Mouse (Mus musculus): ENCODE measurements around the gene Olfr1283. TPM values are rescaled to one million over a fixed set of nuclear protein-coding genes. Genes with fewer than 3 reads are reported as not detected.

Gene Olfr1283
- not detected for polyA plus RNA-seq (2017; shearing (Covaris generic))

DNA sequence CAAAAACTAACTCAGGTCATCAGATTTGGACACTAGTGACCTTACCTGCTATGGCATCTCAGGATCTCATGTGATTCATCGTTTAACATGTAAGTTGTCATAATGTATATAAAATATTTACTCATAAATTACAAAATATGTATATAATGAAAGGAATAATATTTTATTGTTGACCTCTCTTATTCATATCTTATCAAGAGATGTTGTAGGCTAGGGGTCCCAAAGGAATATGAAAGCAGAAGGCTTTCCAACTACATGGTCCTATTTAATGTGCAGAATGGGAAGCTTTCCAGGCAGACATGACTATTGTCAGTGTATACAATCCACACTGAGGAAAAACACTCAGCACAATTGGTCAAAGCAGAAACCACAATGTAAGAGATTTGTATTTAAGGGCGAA lies at the start of gene Olfr1283:
Olfr1283 (plus strand) TSS at position 301 of the 400 bp plus-strand sequence.

GRCm38 (mm10) chr2:111326220-111326619 lies 40.4 kb upstream of the Olfr1283 start, which contains the start of gene Olfr1281:
Gene Olfr1281, plus strand, starts transcription at chr2:111326520.

GRCm38 (mm10) chr2:111335976-111336375 lies 30.6 kb upstream of the Olfr1283 start, which contains the start of gene Olfr1282:
Gene Olfr1282, minus strand, starts transcription at chr2:111336076.

GRCm38 (mm10) chr2:111375222-111375621 lies 8.6 kb downstream of the Olfr1283 start, which contains the start of gene Olfr1284:
Gene Olfr1284, plus strand, starts transcription at chr2:111375522.

Other genes with a start within 250 kb of the Olfr1283 start
- gene Gm15130, start 213.9 kb upstream of the Olfr1283 start, polyA plus RNA-seq (2017; shearing (Covaris generic)), result not detected
- not detected for gene 4930430A15Rik, start 137.2 kb upstream of the Olfr1283 start, polyA plus RNA-seq (2017; shearing (Covaris generic))
- not detected for gene Olfr1275, start 131.5 kb upstream of the Olfr1283 start, polyA plus RNA-seq (2017; shearing (Covaris generic))
- gene Olfr1276, start 112.3 kb upstream of the Olfr1283 start, polyA plus RNA-seq (2017; shearing (Covaris generic)), result not detected
- 0.12 TPM for gene Olfr1277, start 92.7 kb upstream of the Olfr1283 start, polyA plus RNA-seq (2017; shearing (Covaris generic))
- not detected for gene Olfr1278, start 76.7 kb upstream of the Olfr1283 start, polyA plus RNA-seq (2017; shearing (Covaris generic))
- gene Olfr1279, start 66.2 kb upstream of the Olfr1283 start, polyA plus RNA-seq (2017; shearing (Covaris generic)), result not detected
- gene Olfr1280, start 52.8 kb upstream of the Olfr1283 start, polyA plus RNA-seq (2017; shearing (Covaris generic)), result not detected
- gene Olfr1281, start 40.3 kb upstream of the Olfr1283 start, polyA plus RNA-seq (2017; shearing (Covaris generic)), result not detected
- not detected for gene Olfr1282, start 30.7 kb upstream of the Olfr1283 start, polyA plus RNA-seq (2017; shearing (Covaris generic))
- gene Olfr1284, start 8.7 kb downstream of the Olfr1283 start, polyA plus RNA-seq (2017; shearing (Covaris generic)), result 0.34 TPM
- gene Olfr1286, start 56.3 kb downstream of the Olfr1283 start, polyA plus RNA-seq (2017; shearing (Covaris generic)), result not detected
- gene Olfr1287, start 82.4 kb downstream of the Olfr1283 start, polyA plus RNA-seq (2017; shearing (Covaris generic)), result not detected
- not detected for gene Olfr1288, start 107.3 kb downstream of the Olfr1283 start, polyA plus RNA-seq (2017; shearing (Covaris generic))
- not detected for gene Olfr1289, start 114.0 kb downstream of the Olfr1283 start, polyA plus RNA-seq (2017; shearing (Covaris generic))
- not detected for gene Olfr1290, start 127.0 kb downstream of the Olfr1283 start, polyA plus RNA-seq (2017; shearing (Covaris generic))
- gene Olfr1291-ps1, start 130.4 kb downstream of the Olfr1283 start, polyA plus RNA-seq (2017; shearing (Covaris generic)), result 0.10 TPM
- gene Olfr1293-ps, start 158.4 kb downstream of the Olfr1283 start, polyA plus RNA-seq (2017; shearing (Covaris generic)), result not detected
- gene Olfr1294, start 173.5 kb downstream of the Olfr1283 start, polyA plus RNA-seq (2017; shearing (Covaris generic)), result not detected
- gene Olfr1295, start 202.9 kb downstream of the Olfr1283 start, polyA plus RNA-seq (2017; shearing (Covaris generic)), result not detected